Mouse (Mus musculus): ENCODE data around the gene Map2k3.

Gene Map2k3

DNA sequence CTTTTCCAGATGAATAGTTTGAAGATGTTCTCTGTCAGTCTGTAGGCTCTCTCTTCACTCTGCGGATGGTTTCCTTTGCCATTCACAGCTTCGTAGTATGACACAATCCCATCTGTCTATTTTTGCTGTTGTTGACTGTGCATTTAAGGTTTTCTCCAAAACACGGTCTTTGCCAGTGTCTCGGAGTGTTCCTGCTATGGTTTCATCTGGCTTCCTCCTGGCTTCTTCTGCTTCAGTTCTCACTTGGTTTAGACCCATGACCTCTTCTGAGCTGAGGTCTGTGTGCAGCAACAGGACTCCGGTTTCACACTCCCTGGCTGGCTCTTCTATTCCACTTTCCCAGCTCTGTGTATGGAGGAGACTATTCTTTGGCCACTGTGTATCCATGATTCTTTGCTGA lies 30.9 kb downstream of the Map2k3 start:
- no peak for DNase-seq

DNA sequence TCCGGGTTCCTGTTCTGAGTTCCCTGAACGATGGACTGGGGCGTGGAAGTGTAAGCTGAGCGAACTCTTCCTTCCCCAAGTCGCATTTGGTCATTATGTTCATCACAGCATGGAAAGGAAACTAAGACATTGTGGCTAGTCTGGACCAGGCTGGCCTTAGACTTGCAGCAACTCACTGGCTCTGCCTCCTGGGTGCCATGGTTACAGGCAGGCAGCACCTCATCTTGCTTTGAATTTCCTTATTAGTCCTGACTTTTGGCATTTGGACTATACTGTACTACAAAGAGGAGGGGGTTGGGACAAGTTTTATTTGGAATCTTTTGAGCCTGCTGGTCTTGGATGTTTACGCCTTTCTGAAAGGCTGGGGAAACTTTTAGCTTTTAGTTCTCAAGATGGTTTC lies 35.1 kb downstream of the Map2k3 start:
- DNase-seq = no peak

DNA sequence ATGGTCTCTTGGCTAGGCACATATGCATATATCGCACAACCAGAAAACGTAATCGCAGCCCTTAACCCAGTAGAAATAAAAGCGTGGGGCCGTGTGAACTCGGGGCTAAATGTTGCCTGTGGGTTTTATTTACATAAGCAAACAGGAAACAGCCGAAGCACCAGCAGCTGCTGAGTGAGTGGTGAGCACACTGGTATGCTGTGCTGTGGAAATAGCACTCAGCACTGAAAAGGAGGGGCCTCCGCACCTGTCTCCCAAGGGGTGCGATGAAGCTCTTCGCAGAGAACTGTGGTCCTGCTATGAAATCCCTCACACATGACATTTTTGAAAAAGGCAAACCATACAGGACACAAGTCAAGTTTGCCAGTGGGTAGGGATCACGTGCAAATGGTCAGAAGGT lies 43.3 kb downstream of the Map2k3 start:
- DNase-seq = no peak

DNA sequence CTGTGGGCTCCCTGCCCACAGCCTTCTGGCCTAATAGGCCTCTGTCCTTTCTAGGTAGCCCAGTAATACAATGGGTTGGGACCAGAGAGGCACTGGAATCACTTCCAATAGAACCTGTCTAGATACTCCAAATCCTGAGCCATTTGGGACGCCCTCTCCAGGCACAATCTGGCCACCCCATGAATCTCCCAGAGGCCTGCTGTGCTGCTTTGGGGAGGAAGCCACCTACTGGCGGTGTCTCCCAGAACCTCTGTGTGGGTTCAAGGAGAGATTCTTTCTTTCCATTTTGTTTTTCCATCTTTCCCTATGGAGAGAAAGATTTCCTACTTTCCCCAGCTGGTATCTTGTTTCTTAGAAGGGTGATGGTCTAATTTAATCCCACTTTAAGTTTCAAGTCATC lies 44.4 kb downstream of the Map2k3 start:
- no peak for DNase-seq

DNA sequence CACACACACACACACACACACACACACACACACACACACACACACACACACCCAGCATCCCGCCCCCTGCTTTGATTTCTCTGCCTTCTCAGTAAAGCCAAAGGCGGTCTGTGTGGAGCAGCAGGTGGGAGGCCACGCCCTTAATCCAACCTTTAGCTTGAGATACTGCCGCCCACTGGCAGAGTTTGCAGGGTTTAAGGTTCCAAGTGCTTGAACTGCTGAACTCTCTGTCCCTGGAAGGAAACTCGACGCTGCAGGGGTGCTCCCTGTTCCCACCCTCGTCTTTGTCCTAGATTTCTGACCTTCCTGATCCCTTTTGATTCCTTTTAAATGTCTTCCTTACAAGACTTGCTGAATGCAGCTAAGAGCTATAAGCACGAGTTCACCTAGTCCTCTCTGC lies 44.9 kb downstream of the Map2k3 start:
- no peak for DNase-seq

DNA sequence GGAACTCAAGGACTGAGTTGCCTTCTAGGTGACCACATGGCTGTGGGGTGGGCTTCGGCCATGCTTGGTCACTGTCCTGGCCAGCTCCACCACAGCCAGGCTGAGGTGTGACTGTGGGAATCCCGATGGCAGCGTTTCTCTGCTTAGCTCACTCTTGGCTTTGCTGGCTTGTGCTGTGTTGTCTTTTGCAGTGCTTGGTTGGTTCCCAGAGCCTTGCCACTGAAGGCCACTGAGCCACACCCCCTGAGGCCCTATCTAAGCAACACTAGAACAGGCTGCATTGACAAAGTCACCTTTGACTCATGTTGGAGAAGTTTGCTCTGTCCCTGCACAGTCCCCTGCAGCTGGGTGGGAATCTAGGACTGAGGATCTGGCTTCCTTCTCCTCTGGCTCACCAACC lies 45.3 kb downstream of the Map2k3 start:
- DNase-seq = no peak

DNA sequence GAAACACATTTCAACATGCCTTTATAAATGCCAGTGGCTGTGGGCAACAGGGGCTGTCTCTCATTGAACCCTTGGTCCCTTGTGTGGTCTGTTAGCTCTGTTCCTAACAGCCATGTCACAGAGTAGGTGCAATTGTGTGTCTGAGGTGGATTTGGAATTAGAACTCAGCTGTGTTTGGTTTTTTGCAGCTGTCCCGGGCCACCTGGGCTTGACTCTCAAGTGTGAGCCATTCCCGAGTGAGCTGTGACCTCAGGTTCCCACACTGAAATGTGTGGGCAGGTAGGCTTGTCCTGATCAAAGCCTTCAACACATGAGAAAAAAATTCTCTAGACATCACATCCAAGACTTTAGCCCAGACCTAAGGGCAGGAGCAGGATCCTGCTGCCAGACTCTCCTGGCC lies 46.8 kb downstream of the Map2k3 start:
- DNase-seq = no peak

DNA sequence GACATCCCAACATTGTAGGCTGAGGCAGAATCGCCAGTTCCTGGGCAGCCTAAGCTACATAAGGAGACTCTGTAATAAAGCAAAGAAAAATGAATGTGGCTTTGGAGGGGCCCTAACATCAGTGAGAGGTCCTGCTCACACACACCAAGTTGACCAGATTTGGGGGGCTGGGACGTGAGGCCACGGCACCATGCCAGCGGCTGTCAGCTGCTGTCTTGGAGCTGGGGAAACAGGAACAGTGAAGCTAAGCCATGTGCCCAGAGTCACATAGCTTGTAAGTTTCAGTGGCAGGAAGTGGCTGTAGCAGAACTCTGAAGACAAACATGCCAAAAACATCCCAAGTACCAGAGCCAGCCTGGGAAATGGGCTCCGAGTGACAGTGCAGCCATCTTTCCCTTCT lies 48.0 kb downstream of the Map2k3 start:
- DNase-seq = no peak

DNA sequence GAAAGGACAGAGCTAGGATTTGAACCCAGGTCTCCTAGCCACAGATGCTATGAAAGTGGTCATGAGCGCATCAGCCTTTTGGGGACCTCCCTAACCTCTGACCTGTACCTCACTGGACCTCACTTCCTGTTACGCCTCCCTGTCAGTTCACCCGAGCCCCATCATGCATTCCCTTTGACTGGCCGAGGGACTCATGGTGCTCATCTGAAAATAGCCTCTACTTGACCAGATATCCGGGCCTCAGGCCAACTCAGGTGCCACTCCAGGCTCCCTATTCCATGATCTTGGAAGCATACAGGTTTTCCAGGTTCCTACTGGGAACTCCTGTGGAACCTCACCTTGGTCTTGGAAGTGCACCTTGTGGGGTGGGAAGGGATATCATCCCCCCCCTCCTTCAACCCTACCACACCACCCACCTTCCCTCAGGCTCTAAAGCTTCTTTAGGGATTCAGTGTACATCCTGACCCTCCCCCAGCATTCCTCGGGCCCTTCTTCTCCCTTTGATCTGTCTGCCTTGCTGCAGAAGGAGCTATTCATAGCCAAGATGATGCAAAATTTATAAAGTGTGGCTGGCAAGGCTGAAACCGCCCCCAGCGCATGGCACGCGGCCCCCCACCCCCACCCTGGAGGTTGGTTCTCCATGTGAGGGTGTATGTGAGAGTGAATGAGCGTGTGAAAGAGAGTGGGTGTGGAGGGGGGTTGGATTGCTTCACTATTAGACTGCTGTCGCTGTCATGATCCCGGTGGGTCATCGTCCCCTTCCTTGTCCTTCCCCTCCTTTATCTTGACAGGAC lies 50.1 kb downstream of the Map2k3 start:
- DNase-seq = peak; percentile 34

DNA sequence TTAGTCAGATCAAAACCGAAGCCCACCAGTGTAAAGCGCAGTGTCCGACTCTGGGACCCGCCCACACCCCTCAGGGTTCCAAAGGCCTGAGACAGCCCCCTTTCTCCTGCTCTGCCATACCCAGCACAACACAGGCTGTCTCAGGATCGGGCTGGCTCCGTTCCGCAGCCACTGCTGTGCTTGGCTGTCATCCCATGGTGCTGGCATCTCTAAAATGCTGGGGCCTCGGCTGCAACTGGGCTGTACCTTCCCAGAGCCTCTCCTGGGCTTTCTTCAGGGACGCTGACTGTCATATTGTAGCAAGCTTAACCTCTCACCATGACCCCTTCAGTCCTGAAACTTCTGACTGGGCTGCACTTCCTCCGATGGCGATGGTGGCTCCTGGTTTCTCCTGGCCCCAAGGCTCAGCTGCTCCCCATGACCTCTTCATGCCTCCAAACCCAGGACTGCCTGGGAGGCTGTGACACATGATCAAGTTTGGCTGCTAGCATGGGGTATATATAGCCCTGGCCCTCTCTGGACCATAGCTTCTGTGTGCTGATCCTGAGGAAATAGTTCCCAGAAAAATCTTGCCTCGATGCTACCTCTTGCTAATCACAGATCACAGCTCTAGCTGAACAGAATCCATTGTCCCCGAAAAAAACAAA lies 53.2 kb downstream of the Map2k3 start:
- DNase-seq = peak; percentile 94

DNA sequence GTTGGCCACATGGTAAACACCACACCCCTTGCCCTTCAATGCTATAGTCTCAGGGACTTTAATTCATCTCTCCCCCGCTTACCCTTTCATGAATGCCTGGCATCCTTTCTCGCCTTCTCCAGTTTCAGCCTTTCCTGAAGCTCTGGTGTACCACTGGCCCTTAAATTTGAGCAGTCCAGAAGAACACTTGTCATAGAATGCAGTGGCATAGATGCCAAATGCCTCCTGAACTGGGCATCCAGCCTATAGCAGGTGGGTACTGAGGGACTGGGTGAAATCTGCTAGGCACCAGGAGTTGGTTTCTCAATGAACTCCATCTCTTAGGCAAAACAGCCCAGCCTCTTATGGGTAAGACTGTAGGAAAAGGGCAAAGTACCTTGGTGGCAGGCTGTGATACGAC lies 58.6 kb downstream of the Map2k3 start:
- DNase-seq = no peak
